Mouse (Mus musculus) stomach, postnatal 0 days (tissue): ENCODE data around the gene Cacng8.

Experiments used
- CTCF ChIP-seq: IDR thresholded peaks from 2 replicates; pipeline ENCODE4 v1.5.1; 2016; ENCODE audit warnings: antibody characterized with exemption, low read depth, mild to moderate bottlenecking, moderate library complexity
- EP300 ChIP-seq: optimal IDR thresholded peaks from 2 replicates; pipeline ENCODE3; 2016; ENCODE audit warnings: antibody characterized with exemption

DNA sequence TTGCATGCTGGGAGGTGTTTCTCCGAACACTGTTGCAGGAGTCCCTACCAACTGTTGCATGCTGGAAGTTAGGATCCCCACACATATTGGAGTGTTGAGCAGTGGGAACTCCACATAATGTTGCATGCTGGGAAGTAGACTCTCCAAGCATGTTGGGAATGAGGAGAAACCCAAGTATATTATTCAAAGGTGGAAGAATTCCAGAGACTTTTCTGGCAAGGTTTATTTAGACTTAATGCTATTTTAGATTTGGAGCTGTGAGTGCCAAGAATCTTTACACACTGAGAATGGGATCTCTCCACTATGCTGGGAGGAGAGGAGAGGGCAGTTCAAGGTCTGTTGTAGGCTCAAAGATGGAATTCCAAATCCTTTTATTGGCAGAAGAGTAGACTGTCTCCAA, 41.6 kb downstream of the Cacng8 start:
- no peak for TF ChIP-seq EP300
- TF ChIP-seq CTCF, result no peak
